Mouse (Mus musculus) gastrocnemius, adult 2 months (tissue): ENCODE results near the gene Fbxl2. TPM values are rescaled to one million over a fixed set of nuclear protein-coding genes. Genes with fewer than 3 reads are reported as not detected.
A peak's percentile ranks its signal among the peaks of the same experiment; 100 is the strongest.

ENCODE experiments used
- DNase-seq: peaks from one replicate; pipeline ENCODE4 v3.0.0; 2022
- H3K27ac ChIP-seq: fragments of 200-600 bp; 2 replicates; pipeline ENCODE4 v1.8.1; 2022; ENCODE audit warnings: mild to moderate bottlenecking
- H3K4me3 ChIP-seq: fragments of 200-600 bp; 2 replicates; pipeline ENCODE4 v1.8.1; 2022; ENCODE audit warnings: mild to moderate bottlenecking, moderate library complexity
- CTCF ChIP-seq: fragments of 200-600 bp; IDR thresholded peaks from 2 replicates; pipeline ENCODE4 v1.8.1; 2022; ENCODE audit warnings: antibody characterized with exemption, mild to moderate bottlenecking, moderate library complexity
- intact Hi-C: fragments of 180-260 bp; cut with DNase I; formaldehyde crosslinking; loops from one replicate; pipeline ENCODE4 v1.15.1; 2025
- total RNA-seq, 2 experiments: library from RNA; stranded (reverse); gene quantifications; 2 replicates each; pipeline ENCODE4 v1.2.3; 2021

Gene Fbxl2
- total RNA-seq, 2 experiments from 2014 or later: 0.43 to 1.1 TPM

DNA sequence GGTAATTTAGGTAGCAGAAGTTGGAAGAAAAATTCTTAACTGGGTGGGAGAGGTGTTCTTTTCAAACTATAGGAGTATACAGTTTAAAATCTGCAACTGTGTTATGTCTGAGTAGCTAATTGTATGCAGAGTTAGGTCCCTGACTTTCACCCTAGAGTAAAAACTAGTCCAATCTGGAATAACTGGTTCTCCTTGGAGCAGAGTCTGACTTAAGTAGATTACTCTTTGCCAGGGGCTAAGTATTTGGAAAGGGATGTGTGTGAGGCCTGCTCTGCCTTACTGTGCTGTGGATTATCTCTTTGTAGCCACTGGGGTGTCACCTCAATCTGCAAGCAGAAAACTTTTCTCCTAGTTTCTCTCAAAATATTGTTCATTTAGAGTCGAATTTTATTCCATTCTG lies 98.8 kb downstream of the Fbxl2 start:
- Histone ChIP-seq H3K27ac (no peak overlapping the region), H3K4me3 (no peak overlapping the region)
- DNase-seq: no peak
- no peak for TF ChIP-seq CTCF
- intact Hi-C loops: no loop called here

DNA sequence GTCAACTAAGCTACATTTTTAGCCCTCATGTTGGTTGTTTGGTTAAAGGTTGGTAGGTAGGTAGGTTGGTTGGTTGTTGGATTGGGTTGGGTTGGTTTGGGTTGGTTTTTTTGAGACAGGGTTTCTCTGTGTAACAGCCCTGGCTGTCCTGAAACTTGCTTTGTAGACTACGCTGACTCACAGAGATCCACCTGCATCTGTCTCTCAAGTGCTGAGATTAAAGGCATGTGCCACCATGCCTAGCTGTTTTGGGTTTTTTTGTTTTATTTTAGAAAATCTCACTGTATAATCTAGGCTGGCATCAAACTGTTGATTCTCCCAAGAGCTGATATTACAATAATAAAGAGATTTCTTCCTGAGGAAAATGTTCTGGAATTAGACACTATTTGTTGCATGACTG lies 102.6 kb downstream of the Fbxl2 start:
- no peak overlapping the region for H3K4me3 ChIP-seq
- TF ChIP-seq CTCF: no peak
- no peak overlapping the region for H3K27ac ChIP-seq
- intact Hi-C loops: no loop called here
- no peak for DNase-seq

DNA sequence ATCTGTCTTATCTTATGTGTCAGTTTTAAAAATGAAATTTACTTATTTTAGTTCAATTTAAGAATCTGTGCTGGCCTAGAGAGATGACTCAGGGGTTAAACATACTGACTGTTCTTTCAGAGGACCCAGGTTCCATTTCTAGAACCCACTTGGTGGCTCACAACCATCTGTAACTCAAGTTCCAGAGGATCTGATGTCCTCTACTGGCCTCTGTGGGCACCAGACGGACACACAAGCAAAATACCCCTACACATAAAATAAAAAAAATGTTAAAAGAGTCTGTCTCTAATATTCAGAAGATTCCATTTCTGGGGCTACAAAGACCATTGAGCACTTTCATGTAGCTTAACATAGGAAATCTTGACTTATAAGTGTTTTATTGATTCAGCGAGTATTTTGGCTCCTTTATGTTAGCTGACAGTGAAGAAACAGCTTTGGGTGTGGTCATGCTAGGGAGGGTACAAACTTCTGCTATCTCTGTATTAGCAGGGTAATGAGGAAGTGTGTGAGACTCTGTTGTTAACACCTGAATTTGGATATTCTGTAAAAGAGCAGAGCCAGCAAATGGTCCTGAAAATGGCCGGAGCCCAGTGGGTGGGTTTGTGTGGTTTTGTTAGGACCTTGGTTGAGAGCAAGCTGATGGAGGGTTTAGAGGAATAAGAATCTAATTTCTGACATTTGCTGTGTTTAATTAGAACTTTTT lies 104.7 kb downstream of the Fbxl2 start:
- intact Hi-C loops: no loop called here
- DNase-seq: no peak
- TF ChIP-seq CTCF: no peak
- no peak overlapping the region for H3K4me3 ChIP-seq
- no peak overlapping the region for H3K27ac ChIP-seq

DNA sequence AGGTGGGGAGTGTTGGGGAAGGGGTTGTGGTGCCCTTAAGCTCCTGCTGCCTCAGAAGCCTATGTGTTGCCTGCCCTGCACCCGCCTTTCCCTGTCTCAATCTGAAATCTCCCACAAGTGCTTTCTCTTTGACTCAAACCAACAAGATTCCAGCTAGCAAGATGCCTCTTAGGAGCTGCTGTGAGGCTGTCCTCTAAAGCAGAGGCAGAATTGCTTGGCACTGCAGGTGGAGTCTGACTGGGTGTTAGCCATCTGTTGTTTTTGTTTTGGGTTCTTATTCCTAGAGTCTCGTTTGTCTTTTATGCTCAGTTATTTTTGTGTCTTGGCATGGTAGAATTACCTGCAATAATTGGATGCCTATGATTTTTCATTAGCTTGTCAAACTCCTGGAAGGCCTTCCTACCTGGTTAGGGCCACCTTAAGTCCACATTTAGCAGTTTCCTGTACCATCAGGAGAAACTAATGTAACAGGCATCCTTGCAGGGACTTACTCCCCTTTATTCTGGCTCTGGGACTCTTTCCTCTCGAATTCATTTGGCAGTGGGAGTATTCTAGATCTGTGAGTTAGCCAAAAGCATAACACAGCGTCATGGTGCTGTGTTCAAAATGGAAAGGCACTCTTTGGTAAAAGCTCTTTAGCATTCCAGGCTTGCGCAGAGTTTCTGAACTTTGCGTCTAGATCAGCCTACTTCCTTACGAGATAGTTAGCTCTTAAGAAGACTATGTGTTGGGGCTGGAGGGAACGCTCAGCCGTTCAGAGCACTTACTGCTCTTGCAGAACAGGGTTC lies 106.7 kb downstream of the Fbxl2 start:
- Histone ChIP-seq H3K4me3 (no peak overlapping the region), H3K27ac (no peak overlapping the region)
- intact Hi-C loops: no loop called here
- TF ChIP-seq CTCF: no peak
- DNase-seq: no peak

DNA sequence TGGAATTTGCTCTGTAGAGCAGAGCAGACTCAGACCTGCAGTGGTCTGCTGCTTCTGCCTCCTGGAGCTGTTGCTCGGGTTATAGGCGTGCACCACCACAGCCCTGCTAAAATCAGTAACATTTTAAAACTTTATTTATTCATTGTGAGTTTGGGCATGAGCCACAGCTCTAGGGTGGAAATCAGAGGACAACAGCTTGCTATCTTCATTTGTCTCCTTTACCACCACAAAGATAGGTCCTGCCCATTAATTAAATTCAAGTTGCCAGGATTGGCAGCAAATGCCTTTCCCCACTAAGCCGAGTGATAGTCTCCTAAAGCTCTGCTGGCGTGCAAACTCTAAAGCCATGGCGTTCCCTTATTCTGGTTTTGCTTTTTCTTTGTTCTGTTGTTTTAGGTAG lies 110.4 kb downstream of the Fbxl2 start:
- intact Hi-C loops: no loop called here
- no peak for TF ChIP-seq CTCF
- H3K4me3 ChIP-seq: no peak overlapping the region
- H3K27ac ChIP-seq: no peak overlapping the region
- DNase-seq: no peak

DNA sequence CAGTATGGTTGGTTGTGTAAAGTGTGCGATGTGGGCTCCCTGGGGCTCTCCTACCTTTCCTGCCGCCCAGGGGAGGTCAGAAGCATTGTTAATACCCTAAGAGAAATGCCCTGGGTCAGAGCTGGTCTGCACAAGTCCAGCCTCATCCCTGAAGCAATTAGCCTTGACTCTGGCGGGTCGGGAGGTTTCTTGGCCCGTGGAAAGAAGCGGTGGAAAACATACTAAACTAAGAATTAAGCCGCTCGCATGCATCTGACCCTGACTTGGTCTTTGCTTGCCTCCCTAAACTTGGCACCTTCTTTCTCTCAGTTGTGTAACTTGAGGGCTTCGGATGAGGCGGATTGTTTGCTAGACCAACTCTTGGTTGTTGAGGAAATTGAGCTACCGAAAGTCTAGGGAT lies 113.5 kb downstream of the Fbxl2 start:
- H3K27ac ChIP-seq: peak overlapping the region; percentile 90
- H3K4me3 ChIP-seq: peak overlapping the region; percentile 90
- intact Hi-C loops: no loop called here
- no peak for TF ChIP-seq CTCF
- DNase-seq: no peak

DNA sequence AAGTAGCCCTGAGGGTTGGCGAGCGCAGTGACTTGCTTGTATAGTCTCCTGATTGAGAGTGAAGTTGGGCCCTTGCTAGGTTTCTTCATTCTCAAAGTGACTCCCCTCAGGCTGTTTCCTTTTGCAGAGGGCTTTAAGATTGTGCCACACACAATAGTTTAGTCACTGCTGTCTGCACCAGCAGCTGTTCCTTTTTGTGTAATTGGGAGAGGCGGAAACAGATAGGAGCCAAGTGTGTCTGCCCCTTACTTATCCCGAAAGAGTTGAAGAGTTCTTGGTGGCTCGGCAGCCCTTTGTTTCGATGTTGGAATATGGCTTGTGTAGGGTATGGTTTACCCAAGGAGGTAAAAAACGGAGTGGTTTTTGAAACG lies 113.9 kb downstream of the Fbxl2 start:
- Histone ChIP-seq H3K27ac (peak overlapping the region; percentile 90), H3K4me3 (peak overlapping the region; percentile 90)
- DNase-seq: no peak
- intact Hi-C loops: no loop called here
- TF ChIP-seq CTCF: no peak

DNA sequence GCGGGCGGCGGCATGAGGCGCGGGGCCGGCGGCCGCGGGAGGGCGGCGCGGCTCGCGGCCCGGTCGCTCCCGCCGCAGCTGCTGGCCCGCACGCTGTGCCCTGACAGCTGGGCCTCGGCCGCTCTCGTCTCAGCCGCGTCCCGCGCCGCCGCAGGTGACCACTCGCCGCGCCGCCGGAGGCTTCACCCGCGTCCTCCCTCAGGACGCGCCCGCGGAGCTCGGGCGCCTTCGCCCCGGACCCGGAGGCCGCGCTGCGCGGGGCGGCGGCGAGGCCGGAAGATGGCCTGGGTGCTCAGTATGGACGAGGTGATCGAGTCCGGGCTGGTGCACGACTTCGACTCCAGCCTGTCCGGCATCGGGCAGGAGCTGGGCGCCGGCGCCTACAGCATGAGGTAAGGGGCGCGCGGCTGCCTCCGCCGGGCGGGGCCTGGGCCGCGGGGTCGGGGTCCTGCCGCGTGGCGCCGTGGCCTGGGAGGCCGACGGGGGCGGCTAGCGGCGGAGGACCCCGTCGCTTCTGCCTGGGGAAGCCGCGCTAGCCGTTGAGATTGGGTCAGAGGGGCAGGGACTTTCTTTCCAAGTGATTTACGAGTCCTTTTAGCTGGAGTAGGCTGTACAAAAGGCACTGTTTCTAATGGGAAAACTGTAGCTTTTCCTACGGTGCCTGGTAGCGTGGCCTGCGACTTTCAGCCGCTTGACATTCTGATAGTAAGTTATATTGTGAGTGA lies 114.5 kb downstream of the Fbxl2 start:
- peak overlapping the region; percentile 90 for H3K27ac ChIP-seq
- DNase-seq: peak; percentile 64
- no peak for TF ChIP-seq CTCF
- intact Hi-C loops: no loop called here
- peak overlapping the region; percentile 90 for H3K4me3 ChIP-seq

DNA sequence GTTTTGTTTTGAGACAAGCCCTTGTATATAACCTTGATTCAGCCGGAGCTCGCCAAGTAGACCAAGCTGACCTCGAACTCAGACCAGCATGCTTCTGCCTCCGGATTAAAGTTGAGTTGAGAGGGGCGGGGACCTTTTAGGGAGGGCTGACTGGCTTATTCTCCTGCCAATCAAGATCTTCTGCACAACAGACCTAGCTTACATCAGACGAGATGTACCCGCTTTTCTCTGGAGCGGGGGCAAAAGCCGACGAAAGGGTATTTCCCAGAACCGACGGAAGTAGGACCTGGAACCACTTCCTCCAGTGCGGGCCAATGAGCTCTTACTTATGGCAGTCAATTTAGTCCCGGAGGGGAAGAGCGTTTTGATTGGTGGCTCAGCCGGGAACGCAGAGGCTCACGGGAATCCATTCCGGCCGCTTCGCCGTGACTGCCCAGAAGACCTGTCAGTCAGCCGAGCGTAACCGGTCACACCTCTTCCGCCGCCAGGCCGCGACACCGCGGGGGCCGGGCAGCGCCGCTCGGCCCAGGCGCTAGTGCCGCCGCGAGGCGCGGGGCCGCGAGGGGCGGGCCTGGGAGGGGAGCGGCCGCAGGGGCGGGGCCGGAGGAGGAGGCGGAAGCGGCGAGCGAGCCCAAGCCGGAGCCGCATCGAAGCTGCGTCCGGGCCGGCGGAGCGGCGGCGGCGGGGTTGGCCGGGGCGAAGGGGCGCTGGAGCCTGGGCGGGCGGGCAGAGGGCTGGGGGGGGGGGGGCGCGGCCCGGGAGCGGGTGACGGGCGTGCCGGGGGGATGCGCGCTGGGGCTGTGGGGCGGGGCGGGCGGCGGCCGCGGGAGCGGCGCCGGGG lies 115.2 kb downstream of the Fbxl2 start, which contains the start of gene Ubp1:
Gene Ubp1, plus strand, starts transcription at position 401 of the 841 bp plus-strand sequence.
- peak; percentile 98 for DNase-seq
- H3K27ac ChIP-seq: peak within 1 kb of the TSS; percentile 95
- H3K4me3 ChIP-seq: peak within 1 kb of the TSS; percentile 90
- no peak for TF ChIP-seq CTCF
- intact Hi-C loops: no loop called here

DNA sequence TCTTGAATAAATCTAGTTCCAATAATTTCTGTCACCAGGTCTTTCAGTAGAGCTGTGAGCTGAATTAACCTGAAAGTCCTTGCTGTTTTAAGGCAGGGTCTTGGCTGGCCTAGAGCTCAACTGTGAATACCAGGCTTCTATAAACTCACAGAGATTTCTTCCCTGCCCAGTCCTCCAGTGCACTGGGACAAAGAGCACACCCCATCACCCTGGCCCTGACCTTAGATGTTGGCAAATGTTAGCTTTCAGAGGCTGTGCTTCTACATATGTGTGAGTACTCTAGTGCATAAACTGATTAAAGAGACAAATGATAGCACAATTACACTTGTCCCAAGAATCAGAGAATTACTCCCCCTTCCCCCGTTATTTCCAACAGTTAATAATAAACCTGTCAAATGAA lies 116.3 kb downstream of the Fbxl2 start:
- peak overlapping the region; percentile 95 for H3K27ac ChIP-seq
- intact Hi-C loops: loop anchor here (5.0 kb wide), 1 partner anchor 187 kb away; the partner anchor contains the start of gene Clasp2
- H3K4me3 ChIP-seq: peak overlapping the region; percentile 90
- DNase-seq: no peak
- no peak for TF ChIP-seq CTCF

DNA sequence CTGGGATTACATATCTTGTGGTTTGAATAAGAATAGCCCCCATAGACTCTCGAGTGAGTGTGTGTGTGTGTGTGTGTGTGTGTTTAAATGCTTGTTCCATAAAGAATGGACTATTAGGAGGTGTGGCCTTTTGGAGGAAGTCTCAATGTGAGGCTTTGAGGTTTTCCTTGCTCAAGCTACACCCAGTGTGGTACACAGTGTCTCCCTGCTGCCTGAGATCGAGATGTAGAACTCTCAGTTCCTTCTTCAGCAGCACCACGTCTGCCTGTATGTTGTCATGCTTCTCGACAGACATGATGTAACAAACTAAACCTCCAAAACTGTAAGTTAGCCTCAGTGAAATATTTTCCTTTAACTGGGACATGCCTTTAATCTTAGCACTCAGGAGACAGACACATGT lies 117.4 kb downstream of the Fbxl2 start:
- DNase-seq: no peak
- TF ChIP-seq CTCF: no peak
- intact Hi-C loops: loop anchor here (5.0 kb wide), 1 partner anchor 186 kb away; the partner anchor contains the start of gene Clasp2
- no peak overlapping the region for H3K27ac ChIP-seq
- no peak overlapping the region for H3K4me3 ChIP-seq

DNA sequence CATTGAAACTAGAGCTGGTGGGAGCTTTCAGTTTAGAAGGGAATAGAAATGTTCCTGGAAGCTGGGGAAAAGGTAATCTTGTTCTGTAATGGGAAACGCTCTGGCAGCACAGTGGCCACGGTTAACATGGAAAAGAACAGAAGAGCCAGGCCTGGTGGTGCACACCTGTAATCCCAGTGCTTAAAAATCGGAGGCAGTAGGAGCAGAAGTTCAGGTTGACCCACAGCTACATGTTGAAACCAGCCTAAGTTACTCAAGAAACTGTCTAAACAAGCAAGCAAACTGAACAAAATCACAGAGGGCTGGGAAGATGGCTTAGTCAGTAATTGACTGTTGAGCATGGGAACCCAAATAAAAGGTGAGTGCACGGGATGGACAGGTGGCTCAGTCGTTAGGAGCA lies 121.1 kb downstream of the Fbxl2 start:
- no peak overlapping the region for H3K27ac ChIP-seq
- no peak for TF ChIP-seq CTCF
- no peak for DNase-seq
- intact Hi-C loops: loop anchor here (5.0 kb wide), 1 partner anchor 183 kb away; the partner anchor contains the start of gene Clasp2
- no peak overlapping the region for H3K4me3 ChIP-seq
